Mouse (Mus musculus) yolk sac, embryonic 10.5 days (tissue): ENCODE measurements around the gene Sdhb.
A peak's percentile ranks its signal among the peaks of the same experiment; 100 is the strongest.

Experiments used
- DNase-seq: peaks from one replicate; pipeline ENCODE4 v3.0.0-alpha.2; 2017; ENCODE audit warnings: low spot score

Gene Sdhb

GRCm38 (mm10) chr4:140960781-140961466, at the start of gene Sdhb:
Sdhb (plus strand) TSS chr4:140961203.
- peak; percentile 98 for DNase-seq

GRCm38 (mm10) chr4:140911416-140911815, 49.6 kb upstream of the Sdhb start:
- DNase-seq = no peak

GRCm38 (mm10) chr4:140912271-140912833, 48.7 kb upstream of the Sdhb start:
- DNase-seq = no peak

GRCm38 (mm10) chr4:140913565-140913964, 47.4 kb upstream of the Sdhb start:
- no peak for DNase-seq

GRCm38 (mm10) chr4:140914731-140915131, 46.3 kb upstream of the Sdhb start:
- no peak for DNase-seq

GRCm38 (mm10) chr4:140915235-140915634, 45.8 kb upstream of the Sdhb start:
- no peak for DNase-seq

- DNase-seq = no peak
Measured at GRCm38 (mm10) chr4:140916296-140916695, 44.7 kb upstream of the Sdhb start.

GRCm38 (mm10) chr4:140917451-140917850, 43.6 kb upstream of the Sdhb start:
- no peak for DNase-seq

GRCm38 (mm10) chr4:140919974-140920836, 40.8 kb upstream of the Sdhb start:
- no peak for DNase-seq

GRCm38 (mm10) chr4:140922508-140922907, 38.5 kb upstream of the Sdhb start:
- no peak for DNase-seq

GRCm38 (mm10) chr4:140925648-140926047, 35.4 kb upstream of the Sdhb start:
- no peak for DNase-seq

GRCm38 (mm10) chr4:140928349-140928748, 32.7 kb upstream of the Sdhb start:
- no peak for DNase-seq

GRCm38 (mm10) chr4:140929745-140930144, 31.3 kb upstream of the Sdhb start:
- no peak for DNase-seq

GRCm38 (mm10) chr4:140930900-140931470, 30.0 kb upstream of the Sdhb start:
- no peak for DNase-seq

- no peak for DNase-seq
Measured at GRCm38 (mm10) chr4:140935643-140936042, 25.4 kb upstream of the Sdhb start.

GRCm38 (mm10) chr4:140944356-140944755, 16.6 kb upstream of the Sdhb start:
- DNase-seq = no peak

- DNase-seq = no peak
Measured at GRCm38 (mm10) chr4:140944961-140945442, 16.0 kb upstream of the Sdhb start.

GRCm38 (mm10) chr4:140945571-140945970, 15.4 kb upstream of the Sdhb start:
- no peak for DNase-seq

- no peak for DNase-seq
Measured at GRCm38 (mm10) chr4:140946048-140946447, 15.0 kb upstream of the Sdhb start.

GRCm38 (mm10) chr4:140946580-140947205, 14.3 kb upstream of the Sdhb start:
- no peak for DNase-seq

- no peak for DNase-seq
Measured at GRCm38 (mm10) chr4:140947487-140948440, 13.2 kb upstream of the Sdhb start.
